Comparison of ENCODE assay signal across 12 mouse cellular contexts in the genomic region with DNA sequence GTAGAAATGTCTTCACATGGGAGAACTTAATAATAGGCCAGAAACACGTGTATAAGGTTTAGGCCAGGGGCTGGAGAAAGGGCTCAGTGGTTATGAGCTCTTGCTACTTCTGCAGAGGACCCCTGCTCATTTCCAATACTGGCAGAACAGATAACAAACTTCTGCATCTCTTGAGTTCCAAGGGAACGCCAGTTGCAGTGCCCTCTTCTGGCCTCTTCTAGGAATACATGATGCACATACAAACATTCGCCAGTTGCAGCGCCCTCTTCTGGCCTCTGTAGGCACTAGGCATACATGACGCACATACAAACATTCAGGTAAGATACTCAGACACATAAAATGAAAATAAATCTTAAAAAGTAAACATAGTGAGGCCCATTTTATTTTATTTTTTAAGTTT. TPM values are rescaled to one million over a fixed set of nuclear protein-coding genes. Genes with fewer than 3 reads are reported as not detected.
DNase-seq lines count a peak whose midpoint lies in the region.
"Had no signal": no experiment of that assay in that cellular context is flagged by ENCODE, and none has a peak within 500 bp of the region (broad histone marks: within the 10 kb centered on the region; RNA-seq: fewer than 3 reads in every experiment).

No protein-coding gene starts in this region.

- H3K4me3 ChIP-seq in heart, embryonic 10.5 days, result no peak overlapping the region
- H3K4me3 ChIP-seq: myocyte; stomach, embryonic 15.5 days had no signal

- H3K9me3 ChIP-seq in heart, embryonic 10.5 days, result no peaks in the 10 kb centered on the region
- H3K9me3 ChIP-seq: stomach, embryonic 15.5 days had no signal

- peaks cover 10% of the 10 kb centered on the region for H3K4me1 ChIP-seq in heart, embryonic 10.5 days

- 75% methylated on average over 5 of the region's 5 CpGs for WGBS in heart, embryonic 10.5 days

- peak; percentile 59 for DNase-seq in heart, adult 11 months
- no peak for DNase-seq in heart, adult 9 months (ENCODE audit: low spot score in 2 of 2)
- peak; percentile 26 for DNase-seq in right cerebral cortex, postnatal 4 days
- DNase-seq in right cerebral cortex, postnatal 25 days, result no peak
- DNase-seq in c-Kit-positive CD71-positive TER-119-negative erythroid progenitor cells, embryonic 14.5 days (ENCODE audit: low read depth), result peak; percentile 51
- peak; percentile 29 to 63 for DNase-seq in natural killer cell, adult 2 months (ENCODE audit: low spot score in 2 of 2)
- no peak for DNase-seq in cerebellum, adult 8-10 months
- no peak for DNase-seq in heart, embryonic 10.5 days (ENCODE audit: low spot score)
- DNase-seq: heart, postnatal 4 days; left cerebral cortex, postnatal 4 days had no signal

- no peaks in the 10 kb centered on the region for H3K27me3 ChIP-seq in heart, embryonic 10.5 days (ENCODE audit: insufficient read depth, poor library complexity, severe bottlenecking)
- H3K27me3 ChIP-seq: stomach, embryonic 15.5 days had no signal

- no peak overlapping the region for H3K27ac ChIP-seq in heart, embryonic 10.5 days
- H3K27ac ChIP-seq: stomach, embryonic 15.5 days had no signal

- no peaks in the 10 kb centered on the region for H3K36me3 ChIP-seq in heart, embryonic 10.5 days
- H3K36me3 ChIP-seq: stomach, embryonic 15.5 days had no signal

RNA-seq across cellular contexts. Expression of gene Dtnbp1, which starts 4.5 kb away (rescaled TPM):
- polyA plus RNA-seq in heart, embryonic 10.5 days (2016; fragmentation: Nextera tagmentation; extraction: Ambion mirVana), result 75.0 and 80.9 TPM in 2 replicates

Comparison
In these comparisons a context has a peak if more than half of its experiments do, and no peak if none do; other contexts are left out.
1. DNase-seq: peak in heart, adult 11 months (single experiment), right cerebral cortex, postnatal 4 days (single experiment), c-Kit-positive CD71-positive TER-119-negative erythroid progenitor cells, embryonic 14.5 days (single experiment) and natural killer cell, adult 2 months (2 of 2); none in heart, adult 9 months (0 of 2), right cerebral cortex, postnatal 25 days (single experiment), cerebellum, adult 8-10 months (single experiment) and heart, embryonic 10.5 days (single experiment).